Mouse (Mus musculus): ENCODE measurements at regions not wholly inside any gene's neighbourhood (a gene's known extent, or its start where the extent isn't known, plus 50 kb on each side); places are given as distances from the start of the nearest gene placed in this dataset.

DNA sequence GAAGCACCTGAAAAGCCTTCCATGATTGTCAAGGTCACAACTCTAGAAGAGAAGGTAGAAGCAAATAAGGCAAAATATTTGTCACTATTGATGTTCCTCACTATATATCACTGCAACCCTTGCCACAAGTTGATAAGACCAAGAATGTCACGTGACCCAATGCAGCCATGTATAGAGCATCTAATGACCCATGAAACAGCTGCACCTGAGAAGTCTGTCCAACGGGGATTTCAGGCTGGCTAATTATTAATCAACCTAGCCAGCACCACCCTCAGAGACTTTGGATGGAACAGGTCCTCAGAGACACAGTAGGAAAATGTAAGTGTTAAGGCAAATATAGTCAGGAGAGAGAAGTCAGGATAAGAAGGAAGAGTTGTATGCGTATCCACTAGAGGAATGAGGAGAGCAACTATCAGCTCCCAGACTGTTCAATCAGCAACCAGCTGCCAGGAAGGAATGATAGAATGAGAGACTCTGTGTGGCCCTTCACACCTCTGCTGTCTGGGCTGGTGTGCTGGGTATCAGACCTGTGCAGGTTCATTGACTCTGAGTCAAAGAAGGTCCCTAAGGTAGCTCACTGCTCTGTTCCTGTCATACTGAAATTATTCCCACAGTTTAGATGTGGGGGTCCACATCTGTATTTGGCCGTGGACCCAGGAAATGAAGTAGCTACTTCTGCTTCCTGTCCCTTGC, 247.4 kb downstream of the Epha4 start:
- Histone ChIP-seq H3K27me3 (ENCODE audit: poor library complexity, severe bottlenecking) (no peaks in the 10 kb centered on the region), H3K4me1 (peaks cover 4% of the 10 kb centered on the region), H3K27ac (no peak overlapping the region), H3K36me3 (replicated peaks) (no peaks in the 10 kb centered on the region), H3K4me3 (no peak overlapping the region), H3K9me3 (no peaks in the 10 kb centered on the region)
- no peak for DNase-seq (ENCODE audit: extremely low spot score, low spot score)
- WGBS = 91% methylated on average over 4 of the region's 4 CpGs

DNA sequence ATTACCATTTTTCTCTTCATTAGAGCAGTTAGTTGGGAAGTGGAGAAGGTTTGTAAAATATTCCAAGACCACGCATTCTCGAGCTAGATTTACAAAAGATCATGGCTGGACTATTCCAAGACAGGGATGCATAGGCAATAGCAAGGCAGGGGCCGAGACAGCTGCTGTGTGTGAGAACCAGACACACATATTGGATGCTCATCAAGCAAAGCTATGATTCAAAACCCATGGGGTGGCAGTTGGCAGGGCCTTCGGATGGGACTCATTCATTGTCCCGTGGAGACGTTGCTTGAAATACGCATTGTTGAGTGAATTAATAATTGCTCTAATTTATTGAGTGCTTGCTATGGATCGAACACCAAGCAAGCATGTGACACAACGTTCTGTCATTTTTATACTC, 239.6 kb downstream of the Epha4 start:
- Histone ChIP-seq H3K4me1 (peaks cover 14% of the 10 kb centered on the region), H3K27ac (no peak overlapping the region), H3K9me3 (no peaks in the 10 kb centered on the region), H3K27me3 (ENCODE audit: poor library complexity, severe bottlenecking) (no peaks in the 10 kb centered on the region), H3K36me3 (replicated peaks) (no peaks in the 10 kb centered on the region), H3K4me3 (no peak overlapping the region)
- 77% methylated on average over 9 of the region's 9 CpGs for WGBS
- no peak for DNase-seq (ENCODE audit: extremely low spot score, low spot score)

DNA sequence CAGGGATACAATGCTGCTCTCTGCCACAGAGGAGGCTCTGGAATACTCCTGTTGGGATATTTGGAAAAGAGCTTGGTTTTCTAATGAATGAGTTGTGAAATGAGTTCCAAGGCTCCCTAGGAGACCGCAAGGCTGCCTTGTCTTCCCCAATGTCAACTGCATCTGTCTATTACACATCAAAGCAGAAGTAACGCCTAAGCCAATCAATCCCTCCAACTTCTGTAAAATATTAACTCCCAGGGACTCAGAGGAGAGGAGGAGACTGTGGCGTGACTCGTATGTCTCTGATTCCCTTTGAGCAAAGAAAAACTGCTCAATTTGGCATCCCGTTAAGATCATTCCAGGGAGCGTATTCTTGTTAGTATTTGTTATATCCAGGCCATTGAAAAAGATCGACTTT, 235.3 kb downstream of the Epha4 start:
- H3K4me1 ChIP-seq = peaks cover 14% of the 10 kb centered on the region
- 80% methylated on average over 7 of the region's 7 CpGs for WGBS
- no peaks in the 10 kb centered on the region for H3K9me3 ChIP-seq
- DNase-seq (ENCODE audit: extremely low spot score, low spot score) = no peak
- H3K4me3 ChIP-seq = no peak overlapping the region
- H3K27ac ChIP-seq = no peak overlapping the region
- no peaks in the 10 kb centered on the region for H3K36me3 ChIP-seq (replicated peaks)
- H3K27me3 ChIP-seq (ENCODE audit: poor library complexity, severe bottlenecking) = no peaks in the 10 kb centered on the region

DNA sequence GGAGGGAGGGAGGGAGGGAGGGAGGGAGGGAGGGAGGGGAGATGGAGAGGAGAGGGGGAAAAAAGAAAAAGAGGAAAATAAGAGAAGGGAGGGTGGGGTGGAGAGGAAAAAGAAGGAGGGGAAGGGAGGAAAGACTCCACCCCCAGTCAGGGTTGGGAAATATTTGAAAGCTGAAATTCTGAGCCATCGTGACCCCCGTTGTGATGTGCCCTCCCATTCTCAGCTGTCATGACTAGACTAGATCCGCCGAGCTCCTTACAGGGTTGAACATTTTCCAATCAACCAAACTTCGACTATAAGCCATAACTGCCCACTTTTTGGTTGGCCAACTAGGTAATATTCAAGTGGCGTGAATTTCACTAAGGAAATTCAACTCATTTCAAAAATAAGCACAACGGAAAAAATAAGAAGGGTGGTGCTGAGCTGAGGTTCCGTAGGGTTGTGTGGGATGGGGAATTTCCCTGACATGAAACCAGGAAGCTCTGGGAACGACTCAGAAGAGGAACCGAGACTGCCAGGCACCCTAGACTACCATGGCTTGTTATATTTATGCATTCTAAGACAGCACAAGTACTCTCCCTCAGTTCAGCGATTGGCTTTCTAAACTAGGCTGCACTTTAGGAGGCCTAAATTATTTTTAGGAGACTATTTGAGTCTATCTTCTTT, 234.4 kb downstream of the Epha4 start:
- WGBS = 92% methylated on average over 11 of the region's 11 CpGs
- H3K27ac ChIP-seq = no peak overlapping the region

DNA sequence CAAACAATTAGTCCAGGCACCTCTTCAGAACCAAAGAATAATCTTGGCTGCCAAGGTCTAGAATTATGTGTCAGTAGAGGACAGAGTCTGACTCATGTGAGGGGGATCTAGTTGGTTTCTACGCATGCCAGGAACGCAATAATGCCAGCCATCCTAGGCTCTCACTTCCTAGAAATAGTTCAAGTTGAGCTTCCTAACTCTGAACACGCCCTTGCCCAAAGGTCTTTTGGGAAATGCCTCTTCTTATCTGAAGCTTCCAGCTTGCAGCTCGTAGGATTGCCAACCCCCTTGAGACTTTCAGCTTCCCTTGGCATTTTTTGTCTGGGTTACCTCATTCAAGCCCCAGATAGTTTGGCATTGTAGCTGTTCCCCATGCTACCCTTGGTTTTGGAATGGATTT, 233.1 kb downstream of the Epha4 start:
- Histone ChIP-seq H3K4me3 (no peak overlapping the region), H3K27ac (no peak overlapping the region), H3K36me3 (replicated peaks) (no peaks in the 10 kb centered on the region), H3K27me3 (ENCODE audit: poor library complexity, severe bottlenecking) (no peaks in the 10 kb centered on the region), H3K4me1 (peaks cover 3% of the 10 kb centered on the region; the same call in 1 of the 2 replicates), H3K9me3 (peaks cover 5% of the 10 kb centered on the region; the same call in 1 of the 2 replicates)
- WGBS = 88% methylated on average over 4 of the region's 4 CpGs
- DNase-seq (ENCODE audit: extremely low spot score, low spot score) = no peak

More for the DNA sequence above, 234.4 kb downstream of the Epha4 start:
- no peaks in the 10 kb centered on the region for H3K36me3 ChIP-seq (replicated peaks)
- no peaks in the 10 kb centered on the region for H3K27me3 ChIP-seq (ENCODE audit: poor library complexity, severe bottlenecking)
- DNase-seq (ENCODE audit: extremely low spot score, low spot score) = no peak
- H3K4me3 ChIP-seq = no peak overlapping the region
- peaks cover 5% of the 10 kb centered on the region; the same call in 1 of the 2 replicates for H3K9me3 ChIP-seq
- peaks cover 5% of the 10 kb centered on the region for H3K4me1 ChIP-seq

DNA sequence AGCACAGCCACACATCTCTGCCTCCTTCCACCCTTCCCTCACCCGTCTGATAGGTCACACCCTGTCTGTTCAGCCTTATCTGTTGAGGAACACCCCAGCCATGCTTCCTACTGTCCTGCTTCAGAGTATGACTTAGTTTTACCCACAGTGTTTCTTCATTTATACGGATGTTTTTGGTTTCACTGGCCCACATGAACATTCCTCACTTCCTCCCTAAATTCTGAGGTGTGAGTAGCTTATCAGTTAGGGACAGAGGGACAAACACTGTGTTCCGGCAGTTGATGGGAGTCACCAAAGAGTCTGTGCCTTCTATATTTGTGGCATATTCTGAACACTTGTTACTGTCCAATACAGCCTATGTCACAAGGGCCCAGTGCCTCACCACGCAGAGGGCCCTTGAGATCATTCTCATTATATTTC, 216.2 kb downstream of the Epha4 start:
- H3K27me3 ChIP-seq (ENCODE audit: poor library complexity, severe bottlenecking) = no peaks in the 10 kb centered on the region
- WGBS = 84% methylated on average over 4 of the region's 4 CpGs
- no peak overlapping the region for H3K27ac ChIP-seq
- H3K4me1 ChIP-seq = no peaks in the 10 kb centered on the region
- H3K4me3 ChIP-seq = no peak overlapping the region
- no peaks in the 10 kb centered on the region for H3K9me3 ChIP-seq
- DNase-seq (ENCODE audit: extremely low spot score, low spot score) = no peak
- no peaks in the 10 kb centered on the region for H3K36me3 ChIP-seq (replicated peaks)

DNA sequence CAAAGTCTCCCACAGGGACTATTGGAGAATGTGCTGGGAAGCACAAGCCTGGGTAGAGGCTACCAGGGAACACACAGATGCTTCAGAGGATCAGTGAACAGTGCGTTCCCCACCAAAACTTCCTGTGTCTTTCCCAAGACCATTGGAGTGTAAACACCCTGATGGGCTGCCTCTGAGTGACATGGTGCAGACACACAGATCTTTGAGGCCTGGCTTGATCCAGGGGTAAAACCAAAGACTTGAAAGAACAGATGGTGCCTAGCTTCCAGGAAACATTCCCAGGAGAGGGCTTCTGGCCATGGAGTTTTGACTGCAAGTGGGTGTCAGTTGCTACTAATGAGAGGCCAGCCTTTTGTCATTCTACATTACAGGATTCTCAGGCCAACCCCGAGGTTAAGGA, 214.1 kb downstream of the Epha4 start:
- H3K27ac ChIP-seq = no peak overlapping the region
- no peak for DNase-seq (ENCODE audit: extremely low spot score, low spot score)
- H3K4me1 ChIP-seq = no peaks in the 10 kb centered on the region
- H3K36me3 ChIP-seq (replicated peaks) = no peaks in the 10 kb centered on the region
- H3K27me3 ChIP-seq (ENCODE audit: poor library complexity, severe bottlenecking) = no peaks in the 10 kb centered on the region
- no peak overlapping the region for H3K4me3 ChIP-seq
- 77% methylated on average over 2 of the region's 2 CpGs for WGBS
- no peaks in the 10 kb centered on the region for H3K9me3 ChIP-seq

DNA sequence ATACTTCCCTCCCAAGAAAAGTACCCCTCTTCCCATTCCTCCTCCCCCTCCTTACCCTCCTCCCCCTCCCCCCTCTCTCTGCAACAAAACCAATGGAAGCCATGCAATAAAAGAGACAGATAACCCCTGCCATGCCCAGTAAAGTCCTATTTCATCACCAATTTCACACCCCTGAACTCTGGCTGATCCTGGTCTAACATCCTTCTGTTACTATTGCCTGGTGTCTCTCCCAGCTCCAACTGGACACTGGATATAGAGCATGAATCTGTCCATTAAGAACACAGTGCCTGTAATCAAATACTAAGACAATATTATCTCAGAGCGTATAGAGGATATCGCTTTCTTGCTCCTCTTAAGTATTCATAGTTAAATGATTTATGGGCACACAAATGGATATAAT, 210.1 kb downstream of the Epha4 start:
- H3K36me3 ChIP-seq (replicated peaks) = no peaks in the 10 kb centered on the region
- no peaks in the 10 kb centered on the region for H3K9me3 ChIP-seq
- H3K27me3 ChIP-seq (ENCODE audit: poor library complexity, severe bottlenecking) = no peaks in the 10 kb centered on the region
- DNase-seq (ENCODE audit: extremely low spot score, low spot score) = no peak
- 96% methylated on average over 2 of the region's 2 CpGs for WGBS
- H3K4me1 ChIP-seq = no peaks in the 10 kb centered on the region
- no peak overlapping the region for H3K4me3 ChIP-seq
- no peak overlapping the region for H3K27ac ChIP-seq

DNA sequence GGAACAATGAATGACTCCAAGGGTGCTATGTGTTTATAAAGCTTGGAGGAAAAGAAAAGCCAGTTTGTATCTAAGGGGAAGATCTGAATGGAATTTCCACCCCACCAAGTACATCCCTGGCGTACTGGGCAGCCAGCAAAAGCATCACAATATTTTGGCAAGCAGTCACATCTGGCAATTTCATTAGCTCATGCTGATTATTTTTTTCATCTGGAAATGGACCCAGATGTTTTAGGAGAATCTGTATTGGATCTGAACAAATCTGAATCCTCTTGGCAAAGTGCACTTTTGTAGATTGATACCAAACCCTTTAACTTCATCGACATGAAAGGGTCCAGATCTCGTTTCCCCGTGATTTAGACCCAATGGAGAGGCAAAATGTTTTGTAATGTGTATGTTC, 207.1 kb downstream of the Epha4 start:
- H3K9me3 ChIP-seq = no peaks in the 10 kb centered on the region
- no peaks in the 10 kb centered on the region for H3K36me3 ChIP-seq (replicated peaks)
- no peak overlapping the region for H3K27ac ChIP-seq
- H3K4me1 ChIP-seq = no peaks in the 10 kb centered on the region
- H3K4me3 ChIP-seq = no peak overlapping the region
- no peaks in the 10 kb centered on the region for H3K27me3 ChIP-seq (ENCODE audit: poor library complexity, severe bottlenecking)
- WGBS = 89% methylated on average over 4 of the region's 4 CpGs
- DNase-seq (ENCODE audit: extremely low spot score, low spot score) = no peak

DNA sequence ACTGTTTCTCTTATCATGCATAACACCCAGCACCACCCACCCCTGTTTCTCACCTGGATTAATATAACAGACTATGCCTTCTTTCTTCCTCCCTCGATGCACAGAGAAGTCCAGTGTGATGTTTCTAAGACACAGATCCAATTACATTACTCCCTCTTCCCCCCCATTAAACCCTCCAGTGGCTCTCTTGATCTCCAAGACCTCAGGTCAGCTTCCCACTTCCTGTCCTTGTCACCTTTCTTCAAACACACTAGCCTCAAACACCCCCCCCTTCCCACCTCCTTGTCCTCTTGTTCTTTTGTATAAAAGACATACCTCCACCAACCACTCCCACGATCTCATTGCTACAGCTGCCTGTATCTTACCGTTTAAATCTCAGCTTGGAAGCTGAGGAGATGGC, 201.8 kb downstream of the Epha4 start:
- Histone ChIP-seq H3K36me3 (replicated peaks) (no peaks in the 10 kb centered on the region), H3K27ac (no peak overlapping the region), H3K9me3 (no peaks in the 10 kb centered on the region), H3K4me3 (no peak overlapping the region), H3K4me1 (peaks cover 7% of the 10 kb centered on the region; the same call in 1 of the 2 replicates), H3K27me3 (ENCODE audit: poor library complexity, severe bottlenecking) (no peaks in the 10 kb centered on the region)
- DNase-seq (ENCODE audit: extremely low spot score, low spot score) = no peak
- 66% methylated on average over 3 of the region's 3 CpGs for whole genome bisulfite sequencing

DNA sequence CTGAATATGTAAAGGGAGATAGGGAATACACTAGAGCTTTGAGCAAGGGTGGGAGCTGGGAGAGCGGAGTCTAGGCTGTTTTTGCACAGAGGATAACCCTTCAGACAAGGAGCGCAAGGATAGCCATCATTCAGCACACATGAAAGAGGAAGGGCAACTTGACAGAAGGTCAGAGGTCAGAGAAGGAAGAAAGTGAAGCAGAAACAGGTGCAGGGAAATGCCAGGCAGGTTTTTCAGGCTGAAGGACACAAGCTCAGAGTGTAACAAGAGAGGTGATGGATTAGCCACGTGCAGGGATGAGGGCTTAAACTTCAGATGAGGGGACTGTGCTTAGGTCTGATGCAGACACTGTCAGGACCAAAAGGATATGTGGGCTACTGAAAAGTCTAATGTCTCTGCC, 199.5 kb downstream of the Epha4 start:
- Histone ChIP-seq H3K4me1 (peaks cover 10% of the 10 kb centered on the region), H3K27ac (no peak overlapping the region), H3K9me3 (no peaks in the 10 kb centered on the region), H3K4me3 (no peak overlapping the region), H3K27me3 (ENCODE audit: poor library complexity, severe bottlenecking) (no peaks in the 10 kb centered on the region), H3K36me3 (replicated peaks) (no peaks in the 10 kb centered on the region)
- DNase-seq (ENCODE audit: extremely low spot score, low spot score) = no peak
- WGBS = 64% methylated on average over 3 of the region's 3 CpGs

DNA sequence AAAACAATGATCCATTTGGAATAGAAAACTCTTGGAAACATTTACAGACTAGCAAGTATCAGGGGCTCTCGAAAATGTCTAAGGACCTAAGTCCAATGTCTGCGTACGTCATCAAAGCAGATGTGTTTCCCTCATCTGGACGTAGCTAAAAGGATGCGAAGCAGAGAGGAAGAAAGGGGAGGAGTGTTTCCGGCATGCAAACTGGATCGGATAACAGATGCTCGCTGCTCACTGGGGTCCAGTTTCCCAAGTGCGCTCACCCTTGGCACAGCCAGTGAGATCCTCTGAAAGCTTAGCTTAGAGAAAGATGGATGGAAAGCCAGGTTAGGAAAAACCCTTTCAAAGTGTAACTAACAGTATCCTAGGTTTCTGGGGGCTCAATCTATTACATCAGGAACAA, 198.7 kb downstream of the Epha4 start:
- WGBS = 57% methylated on average over 9 of the region's 9 CpGs
- no peak overlapping the region for H3K4me3 ChIP-seq
- H3K4me1 ChIP-seq = peaks cover 10% of the 10 kb centered on the region
- no peaks in the 10 kb centered on the region for H3K36me3 ChIP-seq (replicated peaks)
- H3K9me3 ChIP-seq = no peaks in the 10 kb centered on the region
- no peaks in the 10 kb centered on the region for H3K27me3 ChIP-seq (ENCODE audit: poor library complexity, severe bottlenecking)
- no peak for DNase-seq (ENCODE audit: extremely low spot score, low spot score)
- no peak overlapping the region for H3K27ac ChIP-seq

Data from forebrain, embryonic 10.5 days (tissue).